Mouse (Mus musculus) hindbrain, embryonic 11.5 days (tissue): ENCODE results near the gene Sema4c. TPM values are rescaled to one million over a fixed set of nuclear protein-coding genes. Genes with fewer than 3 reads are reported as not detected.
A peak's percentile ranks its signal among the peaks of the same experiment; 100 is the strongest.

Experiments
- ATAC-seq: fragments of 200-750 bp; cut with Nextera tagmentation; 2 replicates; pipeline ENCODE4 v1.8.0; 2017; ENCODE audit warnings: mild to moderate bottlenecking, moderate TSS enrichment, moderate library complexity; ENCODE audit not compliant: low FRiP score
- DNase-seq: peaks from one replicate; pipeline ENCODE4 v3.0.0-alpha.2; 2015; ENCODE audit warnings: low spot score
- H3K27ac ChIP-seq: fragments of 300-500 bp; sonication (generic); 2 replicates; pipeline ENCODE4 v1.5.1; 2014; ENCODE audit warnings: mild to moderate bottlenecking, low read depth, low read length
- H3K27me3 ChIP-seq: fragments of 300-500 bp; sonication (generic); 2 replicates; pipeline ENCODE4 v1.6.1; 2014; ENCODE audit warnings: mild to moderate bottlenecking, low read length, moderate library complexity, mixed read lengths; ENCODE audit not compliant: control insufficient read depth, insufficient read depth
- H3K36me3 ChIP-seq: fragments of 300-500 bp; sonication (generic); 2 replicates; pipeline ENCODE4 v1.6.1; 2014; ENCODE audit warnings: mild to moderate bottlenecking, low read length, moderate library complexity, mixed read lengths; ENCODE audit not compliant: control insufficient read depth, insufficient read depth
- H3K4me1 ChIP-seq: fragments of 300-500 bp; sonication (generic); replicated peaks from 2 replicates; pipeline ENCODE4 v1.6.1; 2014; ENCODE audit warnings: low read length, mixed read lengths; ENCODE audit not compliant: control insufficient read depth, insufficient read depth
- H3K4me2 ChIP-seq: fragments of 300-500 bp; sonication (generic); replicated peaks from 2 replicates; pipeline ENCODE4 v1.6.1; 2014; ENCODE audit warnings: mild to moderate bottlenecking, low read depth, low read length
- H3K4me3 ChIP-seq: fragments of 300-500 bp; sonication (generic); 2 replicates; pipeline ENCODE4 v1.5.1; 2014; ENCODE audit warnings: low read depth, low read length
- H3K9ac ChIP-seq: fragments of 300-500 bp; sonication (generic); 2 replicates; pipeline ENCODE4 v1.6.1; 2014; ENCODE audit warnings: low read depth, low read length
- H3K9me3 ChIP-seq: fragments of 300-500 bp; sonication (generic); 2 replicates; pipeline ENCODE4 v1.6.1; 2016; ENCODE audit warnings: low read length; ENCODE audit not compliant: control insufficient read depth
- WGBS: fragments of 180-500 bp; shearing (Covaris S2); extraction: QIAGEN DNeasy Blood & Tissue Kit; methylation state at CpG from one replicate; pipeline ENCODE4 v1.1.7; 2014; 5-methylcytosine and 5-hydroxymethylcytosine counted together
- polyA plus RNA-seq: library from polyadenylated mRNA; unstranded; fragments of >200 nt; fragmentation: Nextera tagmentation; extraction: Ambion mirVana; gene quantifications from 2 replicates; pipeline ENCODE4 v1.2.1, GENCODE M21; 2014

Gene Sema4c
- polyA plus RNA-seq, 1 experiment from 2014 or later, result 5.9 TPM

- Histone ChIP-seq H3K36me3 (no peaks in the 10 kb centered on the region), H3K4me1 (peaks cover 6% of the 10 kb centered on the region), H3K4me2 (no peak overlapping the region), H3K9me3 (no peaks in the 10 kb centered on the region), H3K9ac (no peak overlapping the region), H3K27ac (no peak overlapping the region), H3K4me3 (no peak overlapping the region), H3K27me3 (no peaks in the 10 kb centered on the region)
- no peak for ATAC-seq
- DNase-seq, result no peak
- WGBS, result 82% methylated on average over 6 of the region's 6 CpGs
These were observed 6.0 kb upstream of the Sema4c start for GRCm38 (mm10) chr1:36564101-36564500.

- WGBS, result 74% methylated on average over 4 of the region's 4 CpGs
- no peak for ATAC-seq
- Histone ChIP-seq H3K4me2 (no peak overlapping the region), H3K4me1 (peaks cover 10% of the 10 kb centered on the region), H3K4me3 (no peak overlapping the region), H3K36me3 (no peaks in the 10 kb centered on the region), H3K9ac (no peak overlapping the region), H3K27me3 (no peaks in the 10 kb centered on the region), H3K27ac (no peak overlapping the region), H3K9me3 (no peaks in the 10 kb centered on the region)
- no peak for DNase-seq
These were observed 5.5 kb upstream of the Sema4c start for GRCm38 (mm10) chr1:36563632-36564031.

GRCm38 (mm10) chr1:36563197-36563596, 5.0 kb upstream of the Sema4c start:
- Histone ChIP-seq H3K27ac (no peak overlapping the region), H3K27me3 (no peaks in the 10 kb centered on the region), H3K4me3 (no peak overlapping the region), H3K9ac (no peak overlapping the region), H3K36me3 (no peaks in the 10 kb centered on the region), H3K9me3 (no peaks in the 10 kb centered on the region), H3K4me1 (peaks cover 11% of the 10 kb centered on the region), H3K4me2 (no peak overlapping the region)
- no peak for DNase-seq
- 74% methylated on average over 2 of the region's 2 CpGs for WGBS
- ATAC-seq, result no peak

DNA sequence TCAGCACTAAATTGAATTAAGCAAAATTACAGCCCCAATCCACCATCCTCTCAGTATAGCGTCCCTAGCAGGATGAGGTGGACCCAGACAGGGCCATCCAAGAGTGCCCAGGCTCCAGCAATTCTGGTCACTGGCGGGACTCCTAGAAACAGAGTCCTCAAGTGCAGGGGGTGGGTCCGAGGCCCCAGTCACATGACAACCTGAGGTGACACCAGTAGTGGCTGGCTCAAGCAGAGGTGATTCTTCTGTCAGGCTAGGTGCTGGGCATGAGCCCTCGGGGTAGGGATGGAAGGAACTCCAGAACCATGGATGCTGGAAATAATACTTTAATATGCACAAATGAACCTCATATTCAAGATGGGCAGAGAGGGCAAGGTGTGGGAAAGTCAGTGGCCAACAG, 4.2 kb upstream of the Sema4c start:
- DNase-seq (no peak), ATAC-seq (no peak)
- H3K27ac ChIP-seq, result no peak overlapping the region
- H3K9ac ChIP-seq, result no peak overlapping the region
- WGBS, result 72% methylated on average over 4 of the region's 4 CpGs
- peaks cover 7% of the 10 kb centered on the region for H3K4me1 ChIP-seq
- H3K4me3 ChIP-seq, result no peak overlapping the region
- no peaks in the 10 kb centered on the region for H3K9me3 ChIP-seq
- no peaks in the 10 kb centered on the region for H3K27me3 ChIP-seq
- H3K4me2 ChIP-seq, result no peak overlapping the region
- H3K36me3 ChIP-seq, result no peaks in the 10 kb centered on the region

DNA sequence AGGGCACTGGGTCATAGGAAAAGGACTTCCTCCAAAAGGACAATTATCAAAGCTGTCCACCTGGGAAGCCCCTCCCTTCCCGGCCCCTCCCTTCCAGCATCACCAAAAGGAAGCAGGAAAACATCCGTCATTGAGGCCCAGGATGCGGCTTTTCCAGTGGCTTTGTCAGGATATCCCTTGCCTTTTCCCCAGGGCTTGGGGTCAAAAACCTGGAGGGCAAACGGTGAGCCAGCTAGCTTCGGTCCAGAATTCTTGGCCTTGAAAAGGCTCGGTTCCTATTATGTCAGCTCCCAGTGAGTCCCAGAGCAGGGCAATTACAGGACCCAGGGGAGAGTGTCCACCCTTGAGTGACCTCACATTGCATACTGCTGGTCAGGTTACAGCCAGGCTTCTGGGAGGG, 2.8 kb upstream of the Sema4c start:
- H3K9ac ChIP-seq, result no peak overlapping the region
- no peaks in the 10 kb centered on the region for H3K27me3 ChIP-seq
- no peak overlapping the region for H3K27ac ChIP-seq
- H3K36me3 ChIP-seq, result no peaks in the 10 kb centered on the region
- ATAC-seq (no peak), DNase-seq (no peak)
- 57% methylated on average over 6 of the region's 6 CpGs for WGBS
- no peak overlapping the region for H3K4me2 ChIP-seq
- no peak overlapping the region for H3K4me3 ChIP-seq
- no peaks in the 10 kb centered on the region for H3K9me3 ChIP-seq
- H3K4me1 ChIP-seq, result peaks cover 7% of the 10 kb centered on the region

GRCm38 (mm10) chr1:36559888-36560287, 1.7 kb upstream of the Sema4c start:
- no peaks in the 10 kb centered on the region for H3K27me3 ChIP-seq
- H3K4me1 ChIP-seq, result peaks cover 15% of the 10 kb centered on the region
- WGBS, result 64% methylated on average over 5 of the region's 5 CpGs
- H3K9me3 ChIP-seq, result no peaks in the 10 kb centered on the region
- H3K9ac ChIP-seq, result no peak overlapping the region
- no peak overlapping the region for H3K4me3 ChIP-seq
- no peaks in the 10 kb centered on the region; the same call in 1 of the 2 replicates for H3K36me3 ChIP-seq
- ATAC-seq (no peak), DNase-seq (no peak)
- H3K27ac ChIP-seq, result no peak overlapping the region
- H3K4me2 ChIP-seq, result no peak overlapping the region

DNA sequence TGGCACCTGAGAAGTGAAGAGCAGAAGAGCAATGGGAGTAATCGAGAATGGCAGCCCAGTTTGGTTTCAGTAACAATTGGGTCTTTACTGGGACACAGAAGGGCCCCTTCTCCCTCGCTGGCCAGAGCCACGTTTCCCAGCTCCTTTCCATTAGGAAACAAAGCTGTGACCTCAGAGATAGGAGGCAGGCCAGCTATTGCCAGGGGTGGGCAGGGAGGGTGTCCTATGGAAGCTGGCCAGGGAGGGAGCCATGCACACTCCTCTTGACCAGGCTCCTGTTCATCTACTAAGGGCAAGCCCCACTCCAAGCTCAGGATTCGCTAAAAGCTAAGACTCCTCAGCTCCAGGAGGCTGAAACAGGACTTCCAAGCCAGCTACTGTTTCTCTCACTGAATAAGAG, 1.1 kb upstream of the Sema4c start:
- peaks cover under 1% of the 10 kb centered on the region; the same call in 1 of the 2 replicates for H3K36me3 ChIP-seq
- no peaks in the 10 kb centered on the region for H3K27me3 ChIP-seq
- no peaks in the 10 kb centered on the region for H3K9me3 ChIP-seq
- no peak overlapping the region for H3K27ac ChIP-seq
- peaks cover 19% of the 10 kb centered on the region for H3K4me1 ChIP-seq
- no peak for DNase-seq
- 3% methylated on average over 4 of the region's 4 CpGs for WGBS
- ATAC-seq, result no peak
- H3K4me2 ChIP-seq, result no peak overlapping the region
- H3K9ac ChIP-seq, result peak overlapping the region; percentile 100; the same call in 1 of the 2 replicates
- 0 out of 2 replicates have a peak overlapping the region, but pooled peaks have one; percentile 93 for H3K4me3 ChIP-seq

- Histone ChIP-seq H3K9ac (peak overlapping the region; percentile 100), H3K4me3 (peak overlapping the region; percentile 93), H3K27me3 (no peaks in the 10 kb centered on the region), H3K9me3 (no peaks in the 10 kb centered on the region), H3K4me2 (peak overlapping the region; percentile 99), H3K36me3 (peaks cover 16% of the 10 kb centered on the region), H3K27ac (peak overlapping the region; percentile 99), H3K4me1 (peaks cover 20% of the 10 kb centered on the region)
- DNase-seq (peak; percentile 81), ATAC-seq (peak; percentile 63)
- under 1% methylated on average over 45 of the region's 48 CpGs for WGBS
These were observed 615 bp downstream of the Sema4c start for GRCm38 (mm10) chr1:36557457-36558011.
